Mouse (Mus musculus) kidney, embryonic 14.5 days (tissue): ENCODE data around the gene Foxp1. TPM values are rescaled to one million over a fixed set of nuclear protein-coding genes. Genes with fewer than 3 reads are reported as not detected.

Source experiments
- ATAC-seq: fragments of 200-750 bp; cut with Nextera tagmentation; 2 replicates; pipeline ENCODE4 v1.8.0; 2017; ENCODE audit warnings: moderate number of reproducible peaks, mild to moderate bottlenecking, moderate TSS enrichment, moderate library complexity; ENCODE audit not compliant: low FRiP score, low TSS enrichment
- H3K27ac ChIP-seq: fragments of 300-500 bp; sonication (generic); 2 replicates; pipeline ENCODE4 v1.5.1; 2014; ENCODE audit warnings: low read depth, mild to moderate bottlenecking, low read length, moderate library complexity, mixed read lengths
- H3K27me3 ChIP-seq: fragments of 300-500 bp; sonication (generic); 2 replicates; pipeline ENCODE4 v1.6.1; 2014; ENCODE audit warnings: mild to moderate bottlenecking, low read length; ENCODE audit not compliant: control insufficient read depth, insufficient read depth
- H3K36me3 ChIP-seq: fragments of 300-500 bp; sonication (generic); 2 replicates; pipeline ENCODE4 v1.6.1; 2014; ENCODE audit warnings: low read length, mixed read lengths; ENCODE audit not compliant: control insufficient read depth, insufficient read depth
- H3K4me1 ChIP-seq: fragments of 300-500 bp; sonication (generic); 2 replicates; pipeline ENCODE4 v1.6.1; 2014; ENCODE audit warnings: low read length, mixed read lengths; ENCODE audit not compliant: control insufficient read depth, insufficient read depth
- H3K4me2 ChIP-seq: fragments of 300-500 bp; sonication (generic); replicated peaks from 2 replicates; pipeline ENCODE4 v1.6.1; 2014; ENCODE audit warnings: low read depth, mild to moderate bottlenecking, low read length
- H3K4me3 ChIP-seq: fragments of 300-500 bp; sonication (generic); 2 replicates; pipeline ENCODE4 v1.5.1; 2014; ENCODE audit warnings: mild to moderate bottlenecking, low read length
- H3K9ac ChIP-seq: fragments of 300-500 bp; sonication (generic); 2 replicates; pipeline ENCODE4 v1.6.1; 2014; ENCODE audit warnings: low read depth, mild to moderate bottlenecking, low read length, moderate library complexity
- H3K9me3 ChIP-seq: fragments of 300-500 bp; sonication (generic); 2 replicates; pipeline ENCODE4 v1.6.1; 2016; ENCODE audit warnings: low read length; ENCODE audit not compliant: control insufficient read depth
- WGBS: fragments of 180-500 bp; shearing (Covaris S2); extraction: QIAGEN DNeasy Blood & Tissue Kit; methylation state at CpG from one replicate; pipeline ENCODE4 v1.1.7; 2014; 5-methylcytosine and 5-hydroxymethylcytosine counted together
- polyA plus RNA-seq: library from polyadenylated mRNA; unstranded; fragments of >200 nt; fragmentation: Nextera tagmentation; extraction: Ambion mirVana; gene quantifications from 2 replicates; pipeline ENCODE4 v1.2.1, GENCODE M21; 2014

Gene Foxp1
- polyA plus RNA-seq, 1 experiment from 2014 or later = 67.4 TPM

DNA sequence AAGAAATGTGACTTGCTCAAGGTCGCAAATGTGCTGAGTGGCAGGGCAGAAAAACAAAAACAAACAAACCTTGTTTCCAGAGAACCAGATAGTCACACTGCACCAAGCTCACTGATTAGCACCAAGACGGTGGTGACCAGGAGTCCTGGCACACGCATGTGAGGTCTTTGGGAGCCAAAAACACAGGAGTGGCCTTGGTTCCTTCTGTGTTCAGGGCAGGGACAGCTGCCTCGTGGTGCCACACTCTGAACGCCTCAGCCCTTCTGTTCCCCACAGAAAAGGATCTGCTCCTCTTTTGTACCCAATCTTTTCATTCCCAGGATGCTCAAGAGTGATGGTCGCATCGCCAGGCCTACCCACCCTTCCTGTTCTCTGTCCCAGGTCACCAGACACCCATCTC lies 434.9 kb downstream of the Foxp1 start:
- ATAC-seq = no peak
- H3K36me3 ChIP-seq = no peaks in the 10 kb centered on the region
- 69% methylated on average over 7 of the region's 7 CpGs for WGBS
- no peaks in the 10 kb centered on the region for H3K9me3 ChIP-seq
- no peak overlapping the region for H3K4me2 ChIP-seq
- H3K27ac ChIP-seq = no peak overlapping the region
- no peak overlapping the region for H3K9ac ChIP-seq
- no peaks in the 10 kb centered on the region for H3K27me3 ChIP-seq
- H3K4me1 ChIP-seq = peaks cover 13% of the 10 kb centered on the region; the same call in 1 of the 2 replicates
- no peak overlapping the region for H3K4me3 ChIP-seq

DNA sequence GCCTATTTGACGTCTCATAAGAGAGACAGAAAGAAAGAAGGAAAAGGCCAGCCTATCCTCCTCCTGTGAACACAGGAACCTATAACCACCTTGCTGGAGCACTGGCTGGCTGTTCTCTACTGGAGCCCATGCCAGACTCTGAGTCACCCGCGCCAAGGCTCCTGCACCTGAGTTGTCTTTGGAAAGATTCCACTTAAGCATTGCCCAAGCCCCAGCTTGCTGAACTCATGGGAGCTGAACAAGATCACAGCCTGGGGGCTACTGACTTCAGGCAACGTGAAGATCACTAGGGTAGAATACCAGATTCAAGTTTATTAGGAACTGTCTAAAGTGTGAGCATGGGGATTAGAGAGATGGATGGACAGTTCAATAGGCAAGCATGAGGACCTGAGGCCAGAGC lies 437.6 kb downstream of the Foxp1 start:
- H3K4me1 ChIP-seq = peaks cover 11% of the 10 kb centered on the region
- no peaks in the 10 kb centered on the region for H3K36me3 ChIP-seq
- H3K4me3 ChIP-seq = no peak overlapping the region
- no peak overlapping the region for H3K27ac ChIP-seq
- no peaks in the 10 kb centered on the region for H3K27me3 ChIP-seq
- H3K9ac ChIP-seq = no peak overlapping the region
- no peaks in the 10 kb centered on the region for H3K9me3 ChIP-seq
- H3K4me2 ChIP-seq = no peak overlapping the region
- no peak for ATAC-seq
- 93% methylated on average over 4 of the region's 4 CpGs for WGBS

DNA sequence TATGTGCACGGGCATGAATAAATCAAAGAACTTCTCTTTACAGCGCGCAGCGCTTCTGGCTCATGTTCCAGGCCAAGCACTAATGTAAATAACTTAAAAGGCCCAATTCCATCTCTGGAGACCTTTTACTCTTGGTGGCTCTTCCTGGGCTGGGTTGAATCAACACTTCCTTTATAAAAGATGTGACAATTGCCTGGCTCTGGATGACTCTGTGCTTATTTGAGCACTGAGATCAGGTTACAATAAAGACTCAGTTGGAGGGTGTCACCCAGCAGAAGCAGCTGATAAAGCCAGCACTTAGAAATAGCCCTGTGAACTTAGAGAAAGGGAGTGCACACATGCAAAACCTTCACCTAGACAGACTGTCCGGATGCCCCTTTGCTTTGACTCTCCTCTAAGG lies 441.3 kb downstream of the Foxp1 start:
- 11% methylated on average over 5 of the region's 5 CpGs for WGBS
- H3K27ac ChIP-seq = 0 out of 2 replicates have a peak overlapping the region, but pooled peaks have one; percentile 37
- no peaks in the 10 kb centered on the region for H3K27me3 ChIP-seq
- H3K4me2 ChIP-seq = no peak overlapping the region
- peak; percentile 64 for ATAC-seq
- peaks cover 11% of the 10 kb centered on the region for H3K4me1 ChIP-seq
- no peaks in the 10 kb centered on the region for H3K9me3 ChIP-seq
- no peak overlapping the region for H3K9ac ChIP-seq
- H3K36me3 ChIP-seq = no peaks in the 10 kb centered on the region
- no peak overlapping the region for H3K4me3 ChIP-seq

DNA sequence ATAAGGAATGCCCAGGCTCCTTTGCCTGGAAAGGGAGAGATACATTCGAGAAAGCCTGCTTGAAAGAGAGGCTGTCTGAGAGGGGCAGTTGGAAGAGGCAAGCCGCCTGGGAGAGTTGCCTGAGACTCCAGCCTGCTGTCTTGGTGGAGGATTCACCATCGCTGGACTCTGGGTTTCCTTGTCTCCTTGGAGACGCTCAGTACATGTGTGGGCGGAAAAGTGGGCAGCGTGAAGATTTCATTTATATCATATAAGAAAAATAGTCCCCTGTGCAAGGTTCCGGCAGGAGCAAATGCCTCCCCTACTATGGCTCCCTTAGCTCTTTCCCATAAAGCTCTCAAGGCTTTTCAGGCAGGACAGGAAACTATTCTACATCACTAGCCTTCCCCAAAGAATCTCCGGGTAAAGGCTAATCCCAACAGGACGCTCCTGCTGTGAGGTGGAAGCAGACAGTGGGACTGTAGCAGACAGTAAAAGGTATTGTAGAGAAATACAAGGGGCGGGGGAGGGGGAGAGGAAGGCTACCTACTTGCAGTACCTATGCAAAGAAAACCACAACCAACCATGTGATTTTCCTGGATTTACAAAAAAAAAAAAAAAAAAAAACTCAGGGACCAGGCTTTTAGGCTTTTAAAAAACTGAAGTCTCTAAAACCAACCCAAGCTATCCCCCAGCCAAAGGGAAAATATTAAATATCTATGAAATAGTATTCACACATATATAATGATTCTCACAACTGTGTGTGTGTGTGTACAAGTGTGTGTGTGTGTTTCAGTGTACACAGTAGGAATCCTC lies 443.3 kb downstream of the Foxp1 start:
- H3K4me2 ChIP-seq = no peak overlapping the region
- no peak overlapping the region for H3K4me3 ChIP-seq
- peaks cover 3% of the 10 kb centered on the region; the same call in 1 of the 2 replicates for H3K9me3 ChIP-seq
- WGBS = 47% methylated on average over 10 of the region's 10 CpGs
- H3K9ac ChIP-seq = no peak overlapping the region
- no peak overlapping the region for H3K27ac ChIP-seq
- H3K27me3 ChIP-seq = no peaks in the 10 kb centered on the region
- peaks cover 11% of the 10 kb centered on the region for H3K4me1 ChIP-seq
- no peak for ATAC-seq
- peaks cover 11% of the 10 kb centered on the region for H3K36me3 ChIP-seq

DNA sequence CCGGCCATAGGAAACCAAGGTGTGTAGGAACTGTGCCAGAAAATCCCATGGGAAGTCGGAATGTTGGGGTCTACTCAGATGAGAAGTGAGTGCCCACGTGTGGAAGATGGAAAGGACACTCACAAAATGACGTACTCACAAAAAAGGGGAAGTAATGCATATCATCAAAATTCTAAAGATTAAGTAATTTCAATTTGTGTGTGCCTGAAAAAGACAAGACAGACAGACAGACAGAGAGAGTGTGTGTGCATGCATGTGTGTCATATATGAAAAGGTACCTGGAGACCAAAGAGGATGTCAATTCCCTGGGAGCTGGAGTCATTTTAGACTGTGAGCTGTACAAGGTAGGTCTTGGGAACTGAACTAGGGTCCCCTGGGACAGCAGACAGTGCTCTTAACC lies 444.4 kb downstream of the Foxp1 start:
- peaks cover 11% of the 10 kb centered on the region for H3K4me1 ChIP-seq
- H3K36me3 ChIP-seq = peaks cover 11% of the 10 kb centered on the region
- H3K27me3 ChIP-seq = no peaks in the 10 kb centered on the region
- H3K4me3 ChIP-seq = no peak overlapping the region
- peaks cover 3% of the 10 kb centered on the region; the same call in 1 of the 2 replicates for H3K9me3 ChIP-seq
- no peak overlapping the region for H3K9ac ChIP-seq
- ATAC-seq = no peak
- 87% methylated on average over 4 of the region's 4 CpGs for WGBS
- H3K4me2 ChIP-seq = no peak overlapping the region
- H3K27ac ChIP-seq = no peak overlapping the region

DNA sequence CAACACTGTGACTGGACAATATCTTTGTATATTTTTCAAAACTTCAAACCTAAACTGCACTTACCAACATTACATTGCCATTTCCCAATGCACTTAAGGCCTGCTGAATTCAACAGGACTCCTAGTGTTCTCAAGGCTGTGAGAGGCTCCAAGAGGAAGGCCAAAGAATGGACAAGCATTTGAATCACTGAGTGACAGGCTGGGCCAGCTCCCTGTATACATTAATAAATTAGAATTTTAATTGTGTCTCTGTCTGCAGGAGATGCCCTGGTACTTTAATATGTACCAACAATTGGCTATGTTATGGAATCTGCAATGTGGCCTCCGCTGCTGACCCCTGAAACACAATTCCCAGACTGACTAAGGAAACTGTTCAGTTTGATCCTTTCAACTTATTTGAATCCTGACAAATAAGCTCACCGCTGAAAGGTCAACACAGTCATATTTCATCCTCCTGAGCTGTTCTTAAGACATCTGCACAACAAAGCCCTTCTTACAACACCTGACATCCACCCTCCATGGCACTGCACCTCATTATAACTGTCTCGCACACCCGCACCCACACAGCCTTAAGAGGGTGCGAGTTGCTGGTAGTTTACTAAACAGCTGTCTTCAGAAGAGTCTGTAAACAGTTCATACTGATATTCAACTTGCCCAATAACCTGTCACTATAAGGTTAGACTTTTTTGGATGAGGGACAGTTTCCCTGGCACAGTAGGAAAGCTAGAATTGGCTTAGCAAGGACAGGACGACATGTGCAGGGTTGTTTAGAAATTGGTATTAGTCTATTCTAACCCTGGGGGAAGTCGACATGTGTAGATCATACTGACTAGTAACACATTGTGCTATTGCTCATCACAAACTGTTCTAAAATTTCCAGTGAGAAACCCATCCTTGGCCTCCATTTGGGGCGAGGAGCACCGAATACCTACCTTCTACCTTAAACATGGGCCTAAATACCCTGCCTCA lies 448.9 kb downstream of the Foxp1 start:
- peaks cover 11% of the 10 kb centered on the region for H3K36me3 ChIP-seq
- WGBS = 85% methylated on average over 9 of the region's 9 CpGs
- peaks cover 3% of the 10 kb centered on the region; the same call in 1 of the 2 replicates for H3K9me3 ChIP-seq
- H3K9ac ChIP-seq = no peak overlapping the region
- H3K4me2 ChIP-seq = no peak overlapping the region
- no peak overlapping the region for H3K27ac ChIP-seq
- H3K4me1 ChIP-seq = no peaks in the 10 kb centered on the region
- no peak for ATAC-seq
- no peaks in the 10 kb centered on the region for H3K27me3 ChIP-seq
- no peak overlapping the region for H3K4me3 ChIP-seq

DNA sequence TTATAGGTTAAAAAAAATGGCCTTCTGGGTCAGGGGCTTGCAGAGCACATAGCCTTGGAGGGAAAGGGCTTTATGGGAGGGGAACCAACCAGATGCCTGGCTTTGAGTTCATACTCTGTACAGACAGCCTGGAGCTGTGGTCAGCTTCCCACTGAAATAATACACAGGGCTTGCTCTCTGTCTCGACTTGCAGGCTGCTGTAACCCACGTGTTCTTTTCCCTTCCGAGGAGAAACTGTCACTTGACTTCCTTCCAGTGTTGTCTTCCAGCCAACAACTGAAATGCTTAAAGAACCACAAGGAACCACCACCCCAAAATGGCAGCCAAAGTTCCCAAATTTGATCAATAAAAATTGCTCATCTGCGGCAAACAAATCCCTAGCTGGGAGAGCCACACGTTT lies 451.8 kb downstream of the Foxp1 start:
- peaks cover 3% of the 10 kb centered on the region; the same call in 1 of the 2 replicates for H3K9me3 ChIP-seq
- no peak overlapping the region for H3K4me3 ChIP-seq
- H3K4me1 ChIP-seq = no peaks in the 10 kb centered on the region; the same call in 1 of the 2 replicates
- H3K36me3 ChIP-seq = peaks cover 11% of the 10 kb centered on the region
- H3K27ac ChIP-seq = no peak overlapping the region
- ATAC-seq = no peak
- 58% methylated on average over 5 of the region's 5 CpGs for WGBS
- H3K4me2 ChIP-seq = no peak overlapping the region
- no peak overlapping the region for H3K9ac ChIP-seq
- no peaks in the 10 kb centered on the region for H3K27me3 ChIP-seq

DNA sequence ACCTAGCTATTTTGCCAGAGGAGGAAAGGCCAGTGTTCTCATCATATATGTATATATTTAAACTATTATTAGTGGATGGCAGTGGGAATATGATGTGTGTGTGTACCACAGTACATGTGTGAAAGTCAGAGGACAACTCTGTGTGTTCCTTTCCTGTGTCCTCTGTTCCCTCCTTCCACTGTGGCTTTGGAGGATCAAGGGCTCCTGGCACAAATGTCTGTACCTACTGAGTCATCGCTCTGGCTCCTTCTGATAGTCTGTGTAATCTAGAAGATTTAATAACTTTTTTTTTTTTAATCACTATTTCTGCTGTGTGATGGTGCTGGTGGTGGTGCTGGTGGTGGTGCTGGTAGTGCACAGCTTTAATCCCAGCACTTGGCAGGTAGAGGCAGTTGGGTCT lies 452.8 kb downstream of the Foxp1 start:
- Histone ChIP-seq H3K27me3 (no peaks in the 10 kb centered on the region), H3K4me1 (no peaks in the 10 kb centered on the region; the same call in 1 of the 2 replicates), H3K4me3 (no peak overlapping the region), H3K9me3 (peaks cover under 1% of the 10 kb centered on the region; the same call in 1 of the 2 replicates), H3K9ac (no peak overlapping the region), H3K4me2 (no peak overlapping the region), H3K27ac (no peak overlapping the region), H3K36me3 (peaks cover 2% of the 10 kb centered on the region)
- ATAC-seq = no peak
- 100% methylated on average over 1 of the region's 1 CpGs for WGBS
